Mouse (Mus musculus): Measurements from ENCODE around the gene C2cd5. TPM values are rescaled to one million over a fixed set of nuclear protein-coding genes. Genes with fewer than 3 reads are reported as not detected.
A peak's percentile ranks its signal among the peaks of the same experiment; 100 is the strongest.

The C2cd5 gene
- polyA plus RNA-seq, 1 experiment from 2014 or later = 32.7 TPM

- no peaks in the 10 kb centered on the region for H3K27me3 ChIP-seq (ENCODE audit: control insufficient read depth, insufficient read depth, low read length)
- no peaks in the 10 kb centered on the region for H3K36me3 ChIP-seq (ENCODE audit: control insufficient read depth, insufficient read depth, low read length)
- no peak overlapping the region for H3K27ac ChIP-seq (ENCODE audit: low read length)
- WGBS = 84% methylated on average over 7 of the region's 7 CpGs
- no peak for ATAC-seq (ENCODE audit: insufficient number of reproducible peaks, insufficient read depth, low FRiP score, low read depth)
- H3K9me3 ChIP-seq (ENCODE audit: control insufficient read depth, low read depth, low read length) = no peaks in the 10 kb centered on the region
- H3K9ac ChIP-seq (replicated peaks; ENCODE audit: low read depth, low read length) = no peak overlapping the region
- H3K4me2 ChIP-seq (replicated peaks; ENCODE audit: low read depth, low read length) = no peak overlapping the region
- no peaks in the 10 kb centered on the region for H3K4me1 ChIP-seq (ENCODE audit: control insufficient read depth, insufficient read depth, low read length)
- H3K4me3 ChIP-seq (ENCODE audit: low read depth, low read length) = no peak overlapping the region
Observed at GRCm38 (mm10) chr6:143110371-143110770, 10.4 kb upstream of the C2cd5 start.

GRCm38 (mm10) chr6:143109622-143110218 is 9.8 kb upstream of the C2cd5 start:
- ATAC-seq (ENCODE audit: insufficient number of reproducible peaks, insufficient read depth, low FRiP score, low read depth) = no peak

GRCm38 (mm10) chr6:143108031-143108430 is 8.1 kb upstream of the C2cd5 start:
- no peaks in the 10 kb centered on the region for H3K9me3 ChIP-seq (ENCODE audit: control insufficient read depth, low read depth, low read length)
- no peak overlapping the region for H3K9ac ChIP-seq (replicated peaks; ENCODE audit: low read depth, low read length)
- no peaks in the 10 kb centered on the region for H3K36me3 ChIP-seq (ENCODE audit: control insufficient read depth, insufficient read depth, low read length)
- ATAC-seq (ENCODE audit: insufficient number of reproducible peaks, insufficient read depth, low FRiP score, low read depth) = no peak
- H3K4me2 ChIP-seq (replicated peaks; ENCODE audit: low read depth, low read length) = no peak overlapping the region
- H3K27ac ChIP-seq (ENCODE audit: low read length) = no peak overlapping the region
- H3K4me3 ChIP-seq (ENCODE audit: low read depth, low read length) = no peak overlapping the region
- H3K27me3 ChIP-seq (ENCODE audit: control insufficient read depth, insufficient read depth, low read length) = no peaks in the 10 kb centered on the region
- H3K4me1 ChIP-seq (ENCODE audit: control insufficient read depth, insufficient read depth, low read length) = no peaks in the 10 kb centered on the region
- WGBS = 82% methylated on average over 13 of the region's 13 CpGs

More at GRCm38 (mm10) chr6:143109622-143110218, 9.8 kb upstream of the C2cd5 start:
- Histone ChIP-seq H3K27ac (ENCODE audit: low read length) (no peak overlapping the region), H3K4me1 (ENCODE audit: control insufficient read depth, insufficient read depth, low read length) (no peaks in the 10 kb centered on the region), H3K36me3 (ENCODE audit: control insufficient read depth, insufficient read depth, low read length) (no peaks in the 10 kb centered on the region), H3K4me2 (replicated peaks; ENCODE audit: low read depth, low read length) (no peak overlapping the region), H3K27me3 (ENCODE audit: control insufficient read depth, insufficient read depth, low read length) (no peaks in the 10 kb centered on the region), H3K9ac (replicated peaks; ENCODE audit: low read depth, low read length) (no peak overlapping the region), H3K4me3 (ENCODE audit: low read depth, low read length) (no peak overlapping the region), H3K9me3 (ENCODE audit: control insufficient read depth, low read depth, low read length) (no peaks in the 10 kb centered on the region)
- 70% methylated on average over 16 of the region's 16 CpGs for WGBS

- no peak for ATAC-seq (ENCODE audit: insufficient number of reproducible peaks, insufficient read depth, low FRiP score, low read depth)
- H3K4me2 ChIP-seq (replicated peaks; ENCODE audit: low read depth, low read length) = no peak overlapping the region
- H3K9ac ChIP-seq (replicated peaks; ENCODE audit: low read depth, low read length) = no peak overlapping the region
- H3K27me3 ChIP-seq (ENCODE audit: control insufficient read depth, insufficient read depth, low read length) = no peaks in the 10 kb centered on the region
- no peaks in the 10 kb centered on the region for H3K4me1 ChIP-seq (ENCODE audit: control insufficient read depth, insufficient read depth, low read length)
- 91% methylated on average over 4 of the region's 4 CpGs for WGBS
- no peaks in the 10 kb centered on the region for H3K36me3 ChIP-seq (ENCODE audit: control insufficient read depth, insufficient read depth, low read length)
- H3K9me3 ChIP-seq (ENCODE audit: control insufficient read depth, low read depth, low read length) = no peaks in the 10 kb centered on the region
- H3K27ac ChIP-seq (ENCODE audit: low read length) = no peak overlapping the region
- no peak overlapping the region for H3K4me3 ChIP-seq (ENCODE audit: low read depth, low read length)
Observed at GRCm38 (mm10) chr6:143107611-143108010, 7.7 kb upstream of the C2cd5 start.

- no peaks in the 10 kb centered on the region for H3K36me3 ChIP-seq (ENCODE audit: control insufficient read depth, insufficient read depth, low read length)
- H3K9ac ChIP-seq (replicated peaks; ENCODE audit: low read depth, low read length) = no peak overlapping the region
- no peak overlapping the region for H3K4me2 ChIP-seq (replicated peaks; ENCODE audit: low read depth, low read length)
- H3K27me3 ChIP-seq (ENCODE audit: control insufficient read depth, insufficient read depth, low read length) = no peaks in the 10 kb centered on the region
- H3K27ac ChIP-seq (ENCODE audit: low read length) = no peak overlapping the region
- H3K9me3 ChIP-seq (ENCODE audit: control insufficient read depth, low read depth, low read length) = no peaks in the 10 kb centered on the region
- 74% methylated on average over 3 of the region's 3 CpGs for WGBS
- no peak for ATAC-seq (ENCODE audit: insufficient number of reproducible peaks, insufficient read depth, low FRiP score, low read depth)
- no peak overlapping the region for H3K4me3 ChIP-seq (ENCODE audit: low read depth, low read length)
- H3K4me1 ChIP-seq (ENCODE audit: control insufficient read depth, insufficient read depth, low read length) = no peaks in the 10 kb centered on the region
Observed at GRCm38 (mm10) chr6:143105766-143106165, 5.8 kb upstream of the C2cd5 start.

GRCm38 (mm10) chr6:143103981-143104680 is 4.2 kb upstream of the C2cd5 start:
- ATAC-seq (ENCODE audit: insufficient number of reproducible peaks, insufficient read depth, low FRiP score, low read depth) = no peak
- H3K4me1 ChIP-seq (ENCODE audit: control insufficient read depth, insufficient read depth, low read length) = no peaks in the 10 kb centered on the region
- no peaks in the 10 kb centered on the region for H3K9me3 ChIP-seq (ENCODE audit: control insufficient read depth, low read depth, low read length)
- H3K9ac ChIP-seq (replicated peaks; ENCODE audit: low read depth, low read length) = no peak overlapping the region
- WGBS = 73% methylated on average over 7 of the region's 7 CpGs
- no peak overlapping the region for H3K4me3 ChIP-seq (ENCODE audit: low read depth, low read length)
- H3K27me3 ChIP-seq (ENCODE audit: control insufficient read depth, insufficient read depth, low read length) = no peaks in the 10 kb centered on the region
- no peak overlapping the region for H3K4me2 ChIP-seq (replicated peaks; ENCODE audit: low read depth, low read length)
- no peaks in the 10 kb centered on the region for H3K36me3 ChIP-seq (ENCODE audit: control insufficient read depth, insufficient read depth, low read length)
- H3K27ac ChIP-seq (ENCODE audit: low read length) = no peak overlapping the region

- Histone ChIP-seq H3K4me3 (ENCODE audit: low read depth, low read length) (peak overlapping the region; percentile 81), H3K36me3 (ENCODE audit: control insufficient read depth, insufficient read depth, low read length) (no peaks in the 10 kb centered on the region), H3K27me3 (ENCODE audit: control insufficient read depth, insufficient read depth, low read length) (no peaks in the 10 kb centered on the region), H3K27ac (ENCODE audit: low read length) (no peak overlapping the region), H3K9me3 (ENCODE audit: control insufficient read depth, low read depth, low read length) (no peaks in the 10 kb centered on the region), H3K4me1 (ENCODE audit: control insufficient read depth, insufficient read depth, low read length) (no peaks in the 10 kb centered on the region), H3K4me2 (replicated peaks; ENCODE audit: low read depth, low read length) (peak overlapping the region; percentile 55), H3K9ac (replicated peaks; ENCODE audit: low read depth, low read length) (peak overlapping the region; percentile 82; the same call in 1 of the 2 replicates)
- no peak for ATAC-seq (ENCODE audit: insufficient number of reproducible peaks, insufficient read depth, low FRiP score, low read depth)
- 38% methylated on average over 8 of the region's 8 CpGs for WGBS
Observed at GRCm38 (mm10) chr6:143100478-143101115, 656 bp upstream of the C2cd5 start.

- H3K4me3 ChIP-seq (ENCODE audit: low read depth, low read length) = peak overlapping the region; percentile 81
- H3K27ac ChIP-seq (ENCODE audit: low read length) = peak overlapping the region; percentile 80
- no peaks in the 10 kb centered on the region for H3K36me3 ChIP-seq (ENCODE audit: control insufficient read depth, insufficient read depth, low read length)
- H3K4me1 ChIP-seq (ENCODE audit: control insufficient read depth, insufficient read depth, low read length) = no peaks in the 10 kb centered on the region
- no peaks in the 10 kb centered on the region for H3K27me3 ChIP-seq (ENCODE audit: control insufficient read depth, insufficient read depth, low read length)
- H3K4me2 ChIP-seq (replicated peaks; ENCODE audit: low read depth, low read length) = peak overlapping the region; percentile 52
- ATAC-seq (ENCODE audit: insufficient number of reproducible peaks, insufficient read depth, low FRiP score, low read depth) = peak; percentile 64
- H3K9me3 ChIP-seq (ENCODE audit: control insufficient read depth, low read depth, low read length) = no peaks in the 10 kb centered on the region
- H3K9ac ChIP-seq (replicated peaks; ENCODE audit: low read depth, low read length) = peak overlapping the region; percentile 82
- WGBS = 0% methylated on average over 32 of the region's 32 CpGs
Observed at GRCm38 (mm10) chr6:143099281-143099680, 660 bp downstream of the C2cd5 start.
